Mouse (Mus musculus) heart, embryonic 13.5 days (tissue): ENCODE results near the gene Msl1. TPM values are rescaled to one million over a fixed set of nuclear protein-coding genes. Genes with fewer than 3 reads are reported as not detected.

Experiments
- ATAC-seq: fragments of 200-750 bp; cut with Nextera tagmentation; 2 replicates; pipeline ENCODE4 v1.8.0; 2017; ENCODE audit warnings: moderate TSS enrichment; ENCODE audit not compliant: insufficient number of reproducible peaks, low FRiP score, low TSS enrichment; ENCODE audit errors: extremely low read depth
- H3K27ac ChIP-seq: fragments of 300-500 bp; sonication (generic); replicated peaks from 2 replicates; pipeline ENCODE4 v1.5.1; 2015; ENCODE audit warnings: moderate library complexity, mild to moderate bottlenecking, inconsistent platforms
- H3K27me3 ChIP-seq: fragments of 300-500 bp; sonication (generic); replicated peaks from 2 replicates; pipeline ENCODE4 v1.6.1; 2015; ENCODE audit warnings: mild to moderate bottlenecking, inconsistent platforms
- H3K36me3 ChIP-seq: fragments of 300-500 bp; sonication (generic); 2 replicates; pipeline ENCODE4 v1.6.1; 2015; ENCODE audit warnings: mild to moderate bottlenecking, inconsistent platforms
- H3K4me1 ChIP-seq: fragments of 300-500 bp; sonication (generic); 2 replicates; pipeline ENCODE4 v1.6.1; 2015; ENCODE audit warnings: inconsistent platforms
- H3K4me2 ChIP-seq: fragments of 300-500 bp; sonication (generic); 2 replicates; pipeline ENCODE4 v1.6.1; 2015; ENCODE audit warnings: inconsistent platforms, mild to moderate bottlenecking, moderate library complexity
- H3K4me3 ChIP-seq: fragments of 300-500 bp; sonication (generic); 2 replicates; pipeline ENCODE4 v1.5.1; 2015; ENCODE audit warnings: moderate library complexity, mild to moderate bottlenecking, inconsistent platforms
- H3K9ac ChIP-seq: fragments of 300-500 bp; sonication (generic); 2 replicates; pipeline ENCODE4 v1.6.1; 2015; ENCODE audit warnings: inconsistent platforms, mild to moderate bottlenecking, moderate library complexity
- H3K9me3 ChIP-seq: fragments of 300-500 bp; sonication (generic); 2 replicates; pipeline ENCODE4 v1.6.1; 2016; ENCODE audit warnings: inconsistent platforms
- WGBS: fragments of 180-500 bp; shearing (Covaris S2); methylation state at CpG from one replicate; pipeline ENCODE4 v1.1.7; 2015; ENCODE audit warnings: mixed read lengths; 5-methylcytosine and 5-hydroxymethylcytosine counted together
- polyA plus RNA-seq: library from polyadenylated mRNA; unstranded; fragments of >200 nt; fragmentation: Nextera tagmentation; extraction: Ambion mirVana; gene quantifications from 2 replicates; pipeline ENCODE4 v1.2.1, GENCODE M21; 2015

Gene Msl1
- polyA plus RNA-seq, 1 experiment from 2014 or later, result 14.6 TPM

- peak overlapping the region; percentile 85; the same call in 1 of the 2 replicates for H3K27ac ChIP-seq
- H3K4me1 ChIP-seq, result peaks cover 65% of the 10 kb centered on the region
- no peaks in the 10 kb centered on the region for H3K9me3 ChIP-seq
- H3K27me3 ChIP-seq, result no peaks in the 10 kb centered on the region
- WGBS, result 32% methylated on average over 5 of the region's 5 CpGs
- peak overlapping the region; percentile 61 for H3K4me3 ChIP-seq
- H3K9ac ChIP-seq, result peak overlapping the region; percentile 86
- H3K4me2 ChIP-seq, result peak overlapping the region; percentile 96
- H3K36me3 ChIP-seq, result no peaks in the 10 kb centered on the region
- ATAC-seq, result no peak
Observed at GRCm38 (mm10) chr11:98789824-98790223, 5.5 kb upstream of the Msl1 start.

- 85% methylated on average over 5 of the region's 5 CpGs for WGBS
- H3K27me3 ChIP-seq, result no peaks in the 10 kb centered on the region
- no peak overlapping the region for H3K9ac ChIP-seq
Observed at GRCm38 (mm10) chr11:98790631-98791205, 4.6 kb upstream of the Msl1 start.

GRCm38 (mm10) chr11:98791448-98791847 lies 3.9 kb upstream of the Msl1 start:
- peaks cover 49% of the 10 kb centered on the region for H3K4me1 ChIP-seq
- no peaks in the 10 kb centered on the region for H3K27me3 ChIP-seq
- no peak overlapping the region for H3K27ac ChIP-seq
- no peak overlapping the region for H3K9ac ChIP-seq
- H3K4me3 ChIP-seq, result no peak overlapping the region
- no peak overlapping the region for H3K4me2 ChIP-seq
- H3K9me3 ChIP-seq, result no peaks in the 10 kb centered on the region
- ATAC-seq, result no peak
- no peaks in the 10 kb centered on the region for H3K36me3 ChIP-seq
- 75% methylated on average over 1 of the region's 1 CpGs for WGBS

More at GRCm38 (mm10) chr11:98790631-98791205, 4.6 kb upstream of the Msl1 start:
- H3K27ac ChIP-seq, result no peak overlapping the region
- H3K4me2 ChIP-seq, result no peak overlapping the region
- H3K9me3 ChIP-seq, result no peaks in the 10 kb centered on the region
- ATAC-seq, result no peak
- H3K4me3 ChIP-seq, result no peak overlapping the region
- peaks cover 56% of the 10 kb centered on the region for H3K4me1 ChIP-seq
- no peaks in the 10 kb centered on the region for H3K36me3 ChIP-seq

GRCm38 (mm10) chr11:98792081-98792480 lies 3.2 kb upstream of the Msl1 start:
- Histone ChIP-seq H3K4me1 (peaks cover 46% of the 10 kb centered on the region), H3K27me3 (no peaks in the 10 kb centered on the region), H3K27ac (no peak overlapping the region), H3K9ac (no peak overlapping the region), H3K4me3 (no peak overlapping the region), H3K9me3 (no peaks in the 10 kb centered on the region), H3K36me3 (no peaks in the 10 kb centered on the region), H3K4me2 (no peak overlapping the region)
- 11% methylated on average over 4 of the region's 4 CpGs for WGBS
- no peak for ATAC-seq

- Histone ChIP-seq H3K9me3 (no peaks in the 10 kb centered on the region), H3K27ac (peak overlapping the region; percentile 100), H3K4me3 (peak overlapping the region; percentile 97), H3K4me2 (peak overlapping the region; percentile 93), H3K36me3 (peaks cover 17% of the 10 kb centered on the region), H3K9ac (peak overlapping the region; percentile 98), H3K27me3 (no peaks in the 10 kb centered on the region), H3K4me1 (peaks cover 52% of the 10 kb centered on the region)
- WGBS, result 0% methylated on average over 29 of the region's 30 CpGs
- peak; percentile 40; the same call in 1 of the 2 replicates for ATAC-seq
Observed at GRCm38 (mm10) chr11:98794469-98795014, 774 bp upstream of the Msl1 start.

- peak; percentile 23 for ATAC-seq
- under 1% methylated on average over 54 of the region's 74 CpGs for WGBS
- Histone ChIP-seq H3K27ac (peak overlapping the region; percentile 100), H3K4me3 (peak overlapping the region; percentile 97), H3K4me2 (peak overlapping the region; percentile 93), H3K4me1 (peaks cover 47% of the 10 kb centered on the region), H3K27me3 (no peaks in the 10 kb centered on the region), H3K36me3 (peaks cover 31% of the 10 kb centered on the region), H3K9me3 (no peaks in the 10 kb centered on the region), H3K9ac (peak overlapping the region; percentile 98)
Observed at GRCm38 (mm10) chr11:98795714-98796514, 598 bp downstream of the Msl1 start.

GRCm38 (mm10) chr11:98796515-98797216 lies 1.4 kb downstream of the Msl1 start:
- Histone ChIP-seq H3K9ac (peak overlapping the region; percentile 98), H3K27me3 (no peaks in the 10 kb centered on the region), H3K9me3 (no peaks in the 10 kb centered on the region), H3K4me3 (peak overlapping the region; percentile 97), H3K27ac (peak overlapping the region; percentile 100), H3K4me2 (peak overlapping the region; percentile 93), H3K36me3 (peaks cover 38% of the 10 kb centered on the region), H3K4me1 (peaks cover 47% of the 10 kb centered on the region)
- ATAC-seq, result no peak
- 3% methylated on average over 23 of the region's 23 CpGs for WGBS

- 9% methylated on average over 5 of the region's 5 CpGs for WGBS
- no peak for ATAC-seq
- peak overlapping the region; percentile 98 for H3K9ac ChIP-seq
Observed at GRCm38 (mm10) chr11:98797306-98797705, 2.0 kb downstream of the Msl1 start.

GRCm38 (mm10) chr11:98797909-98798308 lies 2.6 kb downstream of the Msl1 start:
- Histone ChIP-seq H3K4me1 (peaks cover 40% of the 10 kb centered on the region), H3K9ac (peak overlapping the region; percentile 98), H3K36me3 (peaks cover 51% of the 10 kb centered on the region), H3K4me3 (peak overlapping the region; percentile 97), H3K9me3 (no peaks in the 10 kb centered on the region), H3K27ac (peak overlapping the region; percentile 100), H3K27me3 (no peaks in the 10 kb centered on the region), H3K4me2 (peak overlapping the region; percentile 93)
- ATAC-seq, result no peak
- WGBS, result 45% methylated on average over 4 of the region's 4 CpGs

More at GRCm38 (mm10) chr11:98797306-98797705, 2.0 kb downstream of the Msl1 start:
- H3K4me1 ChIP-seq, result peaks cover 43% of the 10 kb centered on the region
- H3K4me2 ChIP-seq, result peak overlapping the region; percentile 93
- no peaks in the 10 kb centered on the region for H3K9me3 ChIP-seq
- no peaks in the 10 kb centered on the region for H3K27me3 ChIP-seq
- H3K36me3 ChIP-seq, result peaks cover 45% of the 10 kb centered on the region
- H3K4me3 ChIP-seq, result peak overlapping the region; percentile 97
- peak overlapping the region; percentile 100 for H3K27ac ChIP-seq

- Histone ChIP-seq H3K36me3 (peaks cover 88% of the 10 kb centered on the region), H3K9me3 (no peaks in the 10 kb centered on the region), H3K27ac (peak within 1 kb of the TSS; percentile 21), H3K4me1 (peaks cover 26% of the 10 kb centered on the region), H3K4me2 (no peak within 1 kb of the TSS), H3K4me3 (no peak within 1 kb of the TSS), H3K9ac (peak within 1 kb of the TSS; percentile 59), H3K27me3 (no peaks in the 10 kb centered on the region)
- ATAC-seq, result no peak
- WGBS, result 91% methylated on average over 5 of the region's 5 CpGs
Observed at GRCm38 (mm10) chr11:98804605-98805004, 9.3 kb downstream of the Msl1 start, which contains the start of gene Casc3. Casc3 (plus strand) TSS chr11:98804905.

GRCm38 (mm10) chr11:98808417-98808816 lies 13.1 kb downstream of the Msl1 start:
- Histone ChIP-seq H3K36me3 (peaks cover 76% of the 10 kb centered on the region), H3K9ac (no peak overlapping the region; the same call in 1 of the 2 replicates), H3K27me3 (no peaks in the 10 kb centered on the region), H3K9me3 (no peaks in the 10 kb centered on the region), H3K4me3 (no peak overlapping the region), H3K4me1 (peaks cover 33% of the 10 kb centered on the region), H3K4me2 (peak overlapping the region; percentile 93), H3K27ac (peak overlapping the region; percentile 98)
- WGBS, result 65% methylated on average over 2 of the region's 2 CpGs
- ATAC-seq, result no peak
